Mouse (Mus musculus): ENCODE results near the gene Ifi27l2b. TPM values are rescaled to one million over a fixed set of nuclear protein-coding genes. Genes with fewer than 3 reads are reported as not detected.
"Not testable (repeated sequence)": the region's sequence is repeated elsewhere in the genome, so short reads cannot be mapped to it uniquely, and the experiment has no call there.

Ifi27l2b gene
- polyA plus RNA-seq, 1 experiment: 0.97 TPM

DNA sequence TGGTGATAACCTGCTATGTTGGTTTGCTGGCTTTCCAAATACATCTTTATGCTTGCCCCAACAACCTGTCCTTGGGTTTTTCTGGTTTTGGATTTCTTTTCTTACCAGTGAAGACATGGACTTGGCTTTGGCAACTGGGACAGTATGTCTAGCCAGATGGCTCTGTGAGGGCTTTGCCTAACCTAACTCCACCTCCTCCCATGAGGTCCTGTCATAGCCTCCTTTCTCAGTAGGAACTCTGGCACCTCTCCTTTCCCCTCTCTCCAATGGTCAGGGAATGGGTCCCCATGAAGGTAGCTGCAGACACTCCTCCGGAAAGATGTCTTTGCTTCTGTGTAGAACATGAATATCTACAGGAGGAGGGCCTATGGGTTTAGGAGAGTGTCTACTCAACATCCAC, 29.7 kb upstream of the Ifi27l2b start:
- Histone ChIP-seq H3K27ac (ENCODE audit: insufficient read depth, low read length) (no peak overlapping the region), H3K4me1 (ENCODE audit: control insufficient read depth, insufficient read depth, low read length) (no peaks in the 10 kb centered on the region), H3K4me3 (ENCODE audit: insufficient read depth, low read length) (no peak overlapping the region)
- no peak for TF ChIP-seq POLR2A (IDR thresholded peaks at IDR 0.05; ENCODE audit: low read depth, low read length)
- no peak for TF ChIP-seq CTCF (IDR thresholded peaks at IDR 0.05; ENCODE audit: borderline replicate concordance, insufficient read depth, low read length)

DNA sequence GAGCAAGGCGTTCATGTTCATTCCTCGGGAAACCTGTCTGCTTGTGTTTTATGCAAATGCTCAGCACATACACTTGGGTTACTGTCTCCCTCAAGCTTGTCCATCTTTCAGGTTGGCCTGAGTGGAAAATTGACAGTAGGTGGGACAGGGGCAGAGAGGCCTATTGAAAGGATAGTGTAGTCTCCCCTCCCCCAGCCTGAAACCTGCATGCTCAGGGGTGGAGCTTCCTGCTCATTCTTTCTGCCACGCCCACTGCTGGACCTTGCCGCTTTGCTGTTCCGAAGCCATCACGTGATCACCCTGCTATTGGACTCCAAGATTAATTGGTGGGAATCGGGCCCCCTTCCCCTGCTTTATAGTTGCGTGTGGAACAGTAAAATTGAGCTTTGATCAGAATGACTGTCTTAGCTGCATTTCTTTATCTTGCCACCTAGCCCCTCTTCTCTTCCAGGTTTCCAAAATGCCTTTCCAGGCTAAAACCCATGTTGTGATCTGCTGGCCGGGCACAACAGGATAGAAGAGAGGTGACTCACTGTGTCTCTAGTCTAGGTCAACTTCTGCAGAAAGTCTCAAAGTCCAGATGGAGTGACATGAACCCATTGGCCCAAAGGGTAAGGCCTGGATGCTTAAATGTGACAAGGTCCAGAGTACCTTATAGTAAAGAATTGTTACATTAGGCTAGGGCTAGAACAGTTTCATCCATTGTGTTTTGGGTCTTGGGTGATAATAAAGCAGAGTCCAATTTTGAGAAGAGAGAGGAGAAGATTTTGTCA, 27.4 kb upstream of the Ifi27l2b start:
- not testable (repeated sequence) for H3K4me1 ChIP-seq (ENCODE audit: control insufficient read depth, insufficient read depth, low read length); H3K4me3 ChIP-seq (ENCODE audit: insufficient read depth, low read length); H3K27ac ChIP-seq (ENCODE audit: insufficient read depth, low read length)

DNA sequence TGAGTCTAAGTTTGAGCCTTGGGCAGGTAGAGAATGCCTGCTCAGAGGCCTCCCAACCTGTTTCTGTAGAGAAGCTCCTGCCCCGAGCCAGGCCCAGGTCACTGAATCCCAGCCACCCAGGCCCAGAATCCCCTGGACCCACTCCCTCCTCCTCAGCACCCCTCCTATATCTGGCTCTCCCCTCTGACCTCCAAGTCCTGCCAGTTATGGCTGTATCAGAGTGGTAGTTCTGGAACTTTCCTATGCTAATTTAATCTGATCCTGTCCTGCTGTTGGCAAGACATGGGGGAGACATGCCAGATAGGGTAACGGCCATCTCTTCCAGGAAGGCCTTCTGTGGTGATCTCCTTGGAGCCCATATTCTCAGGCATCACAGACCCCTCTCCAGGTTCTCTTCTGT, 25.8 kb upstream of the Ifi27l2b start:
- Histone ChIP-seq H3K27ac (ENCODE audit: insufficient read depth, low read length) (no peak overlapping the region), H3K4me3 (ENCODE audit: insufficient read depth, low read length) (no peak overlapping the region), H3K4me1 (ENCODE audit: control insufficient read depth, insufficient read depth, low read length) (no peaks in the 10 kb centered on the region)
- TF ChIP-seq POLR2A (IDR thresholded peaks at IDR 0.05; ENCODE audit: low read depth, low read length): no peak
- no peak for TF ChIP-seq CTCF (IDR thresholded peaks at IDR 0.05; ENCODE audit: borderline replicate concordance, insufficient read depth, low read length)

DNA sequence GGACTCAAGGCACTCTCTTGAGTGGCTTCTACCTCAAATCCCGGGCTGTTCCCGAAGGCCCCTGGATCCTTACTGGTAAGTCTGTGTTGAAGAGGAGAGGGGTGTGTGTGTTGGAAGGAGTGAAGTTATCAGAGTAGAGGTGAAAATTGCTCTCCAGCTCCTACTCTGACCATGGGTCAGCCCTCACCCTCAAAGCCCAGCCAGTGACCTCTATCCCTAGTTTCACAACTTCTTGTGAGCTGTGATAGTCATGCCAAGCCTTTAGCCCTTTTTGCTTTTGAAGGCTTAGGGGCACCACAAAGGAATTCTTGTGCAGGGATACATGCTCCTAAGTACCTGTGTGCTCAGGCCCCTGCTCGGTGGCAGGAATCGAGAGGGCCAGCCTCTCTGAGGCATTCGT, 24.6 kb upstream of the Ifi27l2b start:
- H3K27ac ChIP-seq (ENCODE audit: insufficient read depth, low read length): no peak overlapping the region
- TF ChIP-seq CTCF (IDR thresholded peaks at IDR 0.05; ENCODE audit: borderline replicate concordance, insufficient read depth, low read length) (no peak), POLR2A (IDR thresholded peaks at IDR 0.05; ENCODE audit: low read depth, low read length) (no peak)
- H3K4me1 ChIP-seq (ENCODE audit: control insufficient read depth, insufficient read depth, low read length): no peaks in the 10 kb centered on the region
- H3K4me3 ChIP-seq (ENCODE audit: insufficient read depth, low read length): no peak overlapping the region

DNA sequence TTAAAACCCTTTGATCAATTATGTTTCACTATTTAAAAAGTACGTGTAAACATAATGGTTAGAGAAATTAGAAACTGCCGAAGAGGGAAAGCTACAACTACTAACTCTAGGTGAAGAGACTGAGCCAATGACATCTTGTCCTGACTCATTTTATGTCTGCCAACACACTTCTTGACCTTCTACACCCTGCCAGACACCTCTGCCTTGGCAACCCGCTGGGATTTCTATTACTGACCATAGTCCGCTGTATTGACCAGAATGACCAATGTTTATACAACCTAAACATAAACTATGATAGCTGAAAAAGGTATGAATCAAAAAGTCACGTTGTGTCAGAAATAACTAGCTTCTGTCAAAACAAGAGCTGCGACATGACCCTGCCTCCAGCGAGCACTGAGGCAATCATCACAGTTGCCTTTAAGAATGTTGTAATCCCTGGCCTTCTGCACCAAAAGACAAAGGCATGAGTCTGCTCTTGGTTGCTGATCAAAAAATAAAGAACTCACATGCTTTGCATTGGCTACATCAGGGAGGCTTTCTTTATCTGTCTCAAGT, 20.5 kb upstream of the Ifi27l2b start:
- H3K4me1 ChIP-seq (ENCODE audit: control insufficient read depth, insufficient read depth, low read length): no peaks in the 10 kb centered on the region
- no peak overlapping the region for H3K27ac ChIP-seq (ENCODE audit: insufficient read depth, low read length)
- no peak overlapping the region for H3K4me3 ChIP-seq (ENCODE audit: insufficient read depth, low read length)
- TF ChIP-seq CTCF (IDR thresholded peaks at IDR 0.05; ENCODE audit: borderline replicate concordance, insufficient read depth, low read length) (no peak), POLR2A (IDR thresholded peaks at IDR 0.05; ENCODE audit: low read depth, low read length) (no peak)

DNA sequence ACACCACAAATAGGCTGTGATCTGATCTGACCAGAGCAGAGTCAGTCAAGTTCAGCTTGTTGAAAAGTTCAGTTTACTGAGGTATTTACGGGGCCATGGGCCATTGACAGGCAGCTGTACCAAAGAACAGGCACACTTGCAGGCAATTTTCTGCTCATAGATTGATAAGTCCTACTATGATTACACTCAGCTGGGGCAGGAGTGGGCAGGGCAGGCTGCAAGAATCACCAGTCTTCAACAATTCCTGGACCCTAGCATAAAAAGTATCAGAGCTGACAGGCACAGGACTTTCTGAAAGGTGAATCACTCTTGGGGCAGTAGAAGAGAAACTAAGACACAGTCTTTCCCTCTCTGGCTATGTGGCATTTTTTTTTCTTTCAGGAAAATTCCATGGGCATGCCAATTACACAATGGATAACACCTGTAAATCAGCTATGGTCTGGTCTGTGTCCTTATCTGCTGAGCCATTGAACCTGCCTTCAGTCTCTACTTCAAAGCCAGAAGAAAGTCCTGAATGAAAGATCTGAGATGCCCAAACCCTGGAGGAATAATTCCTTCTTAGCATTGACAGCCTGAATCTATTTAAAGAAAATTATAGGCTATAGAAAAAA, 19.9 kb upstream of the Ifi27l2b start:
- H3K4me3 ChIP-seq (ENCODE audit: insufficient read depth, low read length): no peak overlapping the region
- H3K27ac ChIP-seq (ENCODE audit: insufficient read depth, low read length): no peak overlapping the region
- no peaks in the 10 kb centered on the region for H3K4me1 ChIP-seq (ENCODE audit: control insufficient read depth, insufficient read depth, low read length)
- TF ChIP-seq POLR2A (IDR thresholded peaks at IDR 0.05; ENCODE audit: low read depth, low read length) (no peak), CTCF (IDR thresholded peaks at IDR 0.05; ENCODE audit: borderline replicate concordance, insufficient read depth, low read length) (no peak)

DNA sequence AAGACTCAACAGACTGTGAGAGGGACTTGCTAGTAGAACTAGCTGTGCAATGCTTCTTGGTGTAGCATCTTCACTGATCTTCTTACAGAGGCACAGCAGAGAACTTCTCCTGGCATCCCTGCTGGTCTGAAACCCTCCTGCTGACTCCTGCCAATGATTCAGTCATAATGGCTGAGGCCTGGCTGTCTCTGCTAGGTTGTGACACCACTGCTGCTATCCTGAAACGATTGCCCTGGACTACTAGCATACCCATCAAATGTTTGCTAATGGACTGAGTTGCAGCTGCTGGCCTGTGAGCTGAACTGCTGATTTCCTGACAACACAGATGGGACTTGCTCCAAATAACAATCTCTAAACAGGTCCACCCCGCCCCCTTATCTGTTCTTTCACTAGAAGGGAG, 17.5 kb upstream of the Ifi27l2b start:
- TF ChIP-seq POLR2A (IDR thresholded peaks at IDR 0.05; ENCODE audit: low read depth, low read length) (no peak), CTCF (IDR thresholded peaks at IDR 0.05; ENCODE audit: borderline replicate concordance, insufficient read depth, low read length) (no peak)
- no peak overlapping the region for H3K4me3 ChIP-seq (ENCODE audit: insufficient read depth, low read length)
- no peak overlapping the region for H3K27ac ChIP-seq (ENCODE audit: insufficient read depth, low read length)
- no peaks in the 10 kb centered on the region for H3K4me1 ChIP-seq (ENCODE audit: control insufficient read depth, insufficient read depth, low read length)

DNA sequence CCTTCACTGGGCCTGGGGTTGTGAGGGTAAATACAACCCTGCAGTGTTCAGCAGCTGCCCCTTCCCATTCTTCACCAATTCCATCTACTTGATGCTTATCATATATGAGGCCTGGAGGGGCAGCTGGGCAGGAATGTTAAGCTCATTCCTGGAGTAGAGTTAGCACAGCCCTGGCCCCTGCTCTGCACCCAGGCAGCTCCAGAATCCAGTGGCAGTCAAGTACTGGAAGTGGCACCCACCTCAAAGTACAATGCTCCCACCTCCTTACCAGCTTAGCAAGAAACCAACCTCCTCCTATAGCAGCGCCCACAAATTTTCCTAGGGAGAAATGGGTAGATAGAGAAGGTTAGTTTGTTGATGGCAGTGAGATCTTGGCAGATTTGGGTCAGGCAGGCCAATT, 296 bp downstream of the Ifi27l2b start:
- not testable (repeated sequence) for H3K4me1 ChIP-seq (ENCODE audit: control insufficient read depth, insufficient read depth, low read length); H3K27ac ChIP-seq (ENCODE audit: insufficient read depth, low read length); H3K4me3 ChIP-seq (ENCODE audit: insufficient read depth, low read length)

DNA sequence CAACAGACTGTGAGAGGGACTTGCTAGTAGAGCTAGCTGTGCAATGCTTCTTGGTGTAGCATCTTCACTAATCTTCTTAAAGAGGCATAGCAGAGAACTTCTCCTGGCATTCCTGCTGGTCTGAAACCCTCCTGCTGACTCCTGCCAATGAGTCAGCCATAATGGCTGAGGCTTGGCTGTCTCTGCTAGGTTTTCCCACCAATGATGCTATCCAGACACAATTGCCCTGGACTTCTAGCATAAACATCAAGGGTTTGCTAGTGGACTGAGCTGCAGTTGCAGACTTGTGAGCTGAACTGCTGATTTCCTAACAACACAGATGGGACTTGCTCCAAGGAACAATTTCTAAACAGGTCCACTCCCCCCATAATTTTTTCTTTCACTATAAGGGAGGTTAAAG, 3.7 kb downstream of the Ifi27l2b start:
- no peaks in the 10 kb centered on the region for H3K4me1 ChIP-seq (ENCODE audit: control insufficient read depth, insufficient read depth, low read length)
- no peak overlapping the region for H3K27ac ChIP-seq (ENCODE audit: insufficient read depth, low read length)
- no peak overlapping the region for H3K4me3 ChIP-seq (ENCODE audit: insufficient read depth, low read length)
- no peak for TF ChIP-seq CTCF (IDR thresholded peaks at IDR 0.05; ENCODE audit: borderline replicate concordance, insufficient read depth, low read length)
- no peak for TF ChIP-seq POLR2A (IDR thresholded peaks at IDR 0.05; ENCODE audit: low read depth, low read length)

DNA sequence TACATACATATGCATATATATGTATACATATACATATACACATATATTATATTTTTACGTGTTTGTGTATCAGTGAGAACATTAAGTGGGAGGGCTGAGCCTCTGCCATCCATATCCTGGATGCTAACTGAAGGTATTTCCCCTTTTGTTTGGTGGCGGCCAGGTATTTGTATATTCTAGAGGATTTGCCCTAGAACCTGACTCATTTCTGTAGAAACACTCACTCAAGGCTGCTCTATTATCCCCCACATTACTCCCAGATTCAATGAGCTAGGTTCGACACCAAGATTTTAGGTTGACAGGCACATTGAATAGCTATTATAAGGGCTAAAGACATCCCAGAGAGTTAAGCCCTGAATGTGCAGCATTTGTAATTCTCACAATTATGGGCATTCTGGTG, 12.0 kb downstream of the Ifi27l2b start:
- TF ChIP-seq POLR2A (IDR thresholded peaks at IDR 0.05; ENCODE audit: low read depth, low read length) (no peak), CTCF (IDR thresholded peaks at IDR 0.05; ENCODE audit: borderline replicate concordance, insufficient read depth, low read length) (no peak)
- Histone ChIP-seq H3K27ac (ENCODE audit: insufficient read depth, low read length) (no peak overlapping the region), H3K4me3 (ENCODE audit: insufficient read depth, low read length) (no peak overlapping the region), H3K4me1 (ENCODE audit: control insufficient read depth, insufficient read depth, low read length) (no peaks in the 10 kb centered on the region)

DNA sequence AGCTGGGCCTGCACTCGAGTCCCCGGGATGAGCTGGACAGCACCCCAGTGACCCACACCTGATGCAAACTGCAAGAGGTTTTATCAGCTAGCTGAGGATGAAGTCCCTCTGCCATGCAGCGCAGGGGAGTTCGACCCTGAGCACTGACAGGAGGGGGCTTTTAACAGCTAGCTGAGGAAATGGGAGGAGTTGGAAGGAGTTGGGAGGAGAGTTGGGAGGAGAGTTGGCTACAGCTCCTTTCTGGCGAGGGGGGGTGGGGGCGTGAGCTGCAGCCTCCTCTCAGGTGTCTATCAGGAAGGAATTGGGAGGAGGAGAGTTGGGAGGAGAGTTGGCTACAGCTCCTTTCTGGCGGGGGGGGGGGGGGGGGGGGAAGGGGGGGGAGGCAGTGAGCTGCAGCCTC, 12.8 kb downstream of the Ifi27l2b start:
- not testable (repeated sequence) for H3K27ac ChIP-seq (ENCODE audit: insufficient read depth, low read length); H3K4me1 ChIP-seq (ENCODE audit: control insufficient read depth, insufficient read depth, low read length); H3K4me3 ChIP-seq (ENCODE audit: insufficient read depth, low read length)
